19 mouse cellular contexts compared by ENCODE assay signal in the genomic region with DNA sequence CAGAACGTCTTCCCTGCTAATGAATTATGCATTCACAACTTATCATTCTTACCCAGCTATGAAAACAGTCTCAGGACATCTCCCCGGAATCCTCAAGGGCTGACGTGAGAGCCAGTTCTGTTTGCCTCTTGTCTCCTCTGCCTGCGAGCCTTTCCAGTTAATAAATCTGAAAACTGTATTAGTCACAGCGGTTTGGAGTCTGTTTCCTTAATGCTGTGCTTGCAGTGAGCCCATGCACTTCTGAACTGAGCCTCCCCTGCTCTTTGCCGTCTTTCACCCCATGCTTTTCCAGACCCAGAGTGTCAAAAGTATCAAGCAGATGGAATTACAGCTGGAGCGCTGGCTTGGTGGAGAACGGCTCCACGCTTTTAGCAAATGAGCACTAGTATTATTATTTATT. TPM values are rescaled to one million over a fixed set of nuclear protein-coding genes. Genes with fewer than 3 reads are reported as not detected.
DNase-seq lines count a peak whose midpoint lies in the region; ATAC-seq and TF ChIP-seq lines count a peak whose summit lies in the region.
"Had no signal": no experiment of that assay in that cellular context is flagged by ENCODE, and none has a peak within 500 bp of the region (broad histone marks: within the 10 kb centered on the region; RNA-seq: fewer than 3 reads in every experiment).

No protein-coding gene starts in this region.

- H3K9ac ChIP-seq in midbrain, embryonic 12.5 days (replicated peaks): no peak overlapping the region
- no peak overlapping the region for H3K9ac ChIP-seq in hindbrain, embryonic 16.5 days (ENCODE audit: low read depth, low read length)
- H3K9ac ChIP-seq: heart, embryonic 15.5 days; liver, embryonic 13.5 days had no signal

- peak overlapping the region; percentile 15; the same call in 1 of the 2 replicates for H3K4me3 ChIP-seq in gastrocnemius, adult 2 months
- no peak overlapping the region for H3K4me3 ChIP-seq in midbrain, embryonic 12.5 days
- no peak overlapping the region for H3K4me3 ChIP-seq in midbrain, embryonic 10.5 days
- H3K4me3 ChIP-seq in hindbrain, embryonic 16.5 days (ENCODE audit: low read length): no peak overlapping the region
- H3K4me3 ChIP-seq in myocyte: no peak overlapping the region
- H3K4me3 ChIP-seq: heart, embryonic 15.5 days; liver, embryonic 13.5 days; megakaryocyte, embryonic 14.5 days had no signal

- intact Hi-C loops in gastrocnemius, adult 2 months (cut with DNase I): no loop called here
- intact Hi-C loops in gastrocnemius, postnatal 36 days (cut with DNase I): no loop called here

- H3K4me1 ChIP-seq in midbrain, embryonic 12.5 days: no peaks in the 10 kb centered on the region
- no peaks in the 10 kb centered on the region for H3K4me1 ChIP-seq in midbrain, embryonic 10.5 days
- no peaks in the 10 kb centered on the region for H3K4me1 ChIP-seq in hindbrain, embryonic 16.5 days (ENCODE audit: control insufficient read depth, insufficient read depth, low read depth, low read length)
- H3K4me1 ChIP-seq: heart, embryonic 15.5 days; liver, embryonic 13.5 days; megakaryocyte, embryonic 14.5 days had no signal

- H3ac ChIP-seq in myocyte (ENCODE audit: control insufficient read depth, insufficient read length): no peak overlapping the region

- no peak for DNase-seq in gastrocnemius, adult 2 months
- DNase-seq in gastrocnemius, postnatal 36 days: no peak
- DNase-seq in midbrain, embryonic 10.5 days (ENCODE audit: low spot score): no peak
- no peak for DNase-seq in layer of hippocampus, postnatal 25 days (ENCODE audit: extremely low spot score in 1 of 2, low spot score in 1 of 2)
- no peak for DNase-seq in left cerebral cortex, adult 8-10 months (ENCODE audit: low spot score in 2 of 2)
- DNase-seq: adrenal gland, postnatal 10 days; cerebellum, adult 8-10 months; heart, adult 11 months; kidney, adult 9 months; liver, embryonic 13.5 days; lung, postnatal 10 days; thymus, adult 2 months had no signal

- H3K79me2 ChIP-seq in myocyte (ENCODE audit: control insufficient read depth, insufficient read depth): no peaks in the 10 kb centered on the region

- TF ChIP-seq CTCF in gastrocnemius, adult 2 months (IDR thresholded peaks at IDR 0.05): no peak

- ATAC-seq in midbrain, embryonic 12.5 days (ENCODE audit: low FRiP score, low read depth): 0 out of 2 replicates have a peak, but pooled peaks have one; percentile 27
- no peak for ATAC-seq in hindbrain, embryonic 16.5 days

- TF ChIP-seq POLR2A in myocyte (IDR thresholded peaks at IDR 0.05; ENCODE audit: insufficient read length, low read depth): no peak

- no peaks in the 10 kb centered on the region for H3K36me3 ChIP-seq in midbrain, embryonic 12.5 days
- H3K36me3 ChIP-seq in midbrain, embryonic 10.5 days: no peaks in the 10 kb centered on the region
- no peaks in the 10 kb centered on the region for H3K36me3 ChIP-seq in hindbrain, embryonic 16.5 days (ENCODE audit: control insufficient read depth, insufficient read depth, low read length)
- H3K36me3 ChIP-seq in myocyte (ENCODE audit: control insufficient read depth, insufficient read depth): no peaks in the 10 kb centered on the region
- H3K36me3 ChIP-seq: heart, embryonic 15.5 days; liver, embryonic 13.5 days had no signal

- H3K27me3 ChIP-seq in midbrain, embryonic 12.5 days: no peaks in the 10 kb centered on the region
- H3K27me3 ChIP-seq in midbrain, embryonic 10.5 days (ENCODE audit: low read depth, poor library complexity, severe bottlenecking): no peaks in the 10 kb centered on the region
- H3K27me3 ChIP-seq in hindbrain, embryonic 16.5 days (replicated peaks; ENCODE audit: control insufficient read depth, insufficient read depth, low read length): no peaks in the 10 kb centered on the region
- H3K27me3 ChIP-seq in myocyte (ENCODE audit: control insufficient read depth, insufficient read depth, insufficient read length): no peaks in the 10 kb centered on the region
- H3K27me3 ChIP-seq: heart, embryonic 15.5 days; liver, embryonic 13.5 days; megakaryocyte, embryonic 14.5 days had no signal

- H3K4me2 ChIP-seq in midbrain, embryonic 12.5 days (replicated peaks): no peak overlapping the region
- H3K4me2 ChIP-seq in hindbrain, embryonic 16.5 days (ENCODE audit: low read length): peak overlapping the region; percentile 31
- H3K4me2 ChIP-seq in myocyte (ENCODE audit: low read depth): peak overlapping the region; percentile 60
- H3K4me2 ChIP-seq: heart, embryonic 15.5 days; liver, embryonic 13.5 days had no signal

- no peaks in the 10 kb centered on the region for H3K9me3 ChIP-seq in midbrain, embryonic 12.5 days
- H3K9me3 ChIP-seq in midbrain, embryonic 10.5 days (replicated peaks): no peaks in the 10 kb centered on the region
- no peaks in the 10 kb centered on the region for H3K9me3 ChIP-seq in hindbrain, embryonic 16.5 days (ENCODE audit: control insufficient read depth, low read length)
- H3K9me3 ChIP-seq: heart, embryonic 15.5 days; liver, embryonic 13.5 days had no signal

- 52% methylated on average over 9 of the region's 9 CpGs for WGBS in midbrain, embryonic 12.5 days
- WGBS in midbrain, embryonic 10.5 days: 75% methylated on average over 9 of the region's 9 CpGs
- WGBS in hindbrain, embryonic 16.5 days: 38% methylated on average over 9 of the region's 9 CpGs

- H3K27ac ChIP-seq in gastrocnemius, adult 2 months: no peak overlapping the region
- H3K27ac ChIP-seq in midbrain, embryonic 12.5 days (replicated peaks): 0 out of 2 replicates have a peak overlapping the region, but pooled peaks have one; percentile 15
- no peak overlapping the region for H3K27ac ChIP-seq in midbrain, embryonic 10.5 days (replicated peaks)
- no peak overlapping the region for H3K27ac ChIP-seq in hindbrain, embryonic 16.5 days (ENCODE audit: low read depth, low read length)
- H3K27ac ChIP-seq: heart, embryonic 15.5 days; liver, embryonic 13.5 days had no signal

TF ChIP-seq in myocyte, 11 proteins besides CTCF, POLR2A, EP300 and RAD21:
- TF ChIP-seq USF1 (IDR thresholded peaks at IDR 0.05; ENCODE audit: low read depth): no peak
- no peak for TF ChIP-seq E2F4 (IDR thresholded peaks at IDR 0.05; ENCODE audit: insufficient read depth)
- TF ChIP-seq MYOD1 (IDR thresholded peaks at IDR 0.05; ENCODE audit: control insufficient read depth in 1 of 3, insufficient read length in 2 of 3, low read depth in 2 of 3): no peak
- TF ChIP-seq MAX (IDR thresholded peaks at IDR 0.05; ENCODE audit: low read depth): no peak
- no peak for TF ChIP-seq CEBPB (IDR thresholded peaks at IDR 0.05; ENCODE audit: insufficient read depth, poor library complexity, severe bottlenecking)
- no peak for TF ChIP-seq REST (IDR thresholded peaks at IDR 0.05; ENCODE audit: insufficient read depth, insufficient read length)
- TF ChIP-seq POLR2AphosphoS2 (IDR thresholded peaks at IDR 0.05; ENCODE audit: insufficient read length, low read depth): no peak
- no peak for TF ChIP-seq MYOG (IDR thresholded peaks at IDR 0.05; ENCODE audit: control insufficient read depth in 1 of 3, insufficient read depth in 1 of 3, insufficient read length in 2 of 3, low read depth in 2 of 3)
- TF ChIP-seq SRF (IDR thresholded peaks at IDR 0.05; ENCODE audit: control insufficient read depth, insufficient read length, low read depth): no peak
- no peak for TF ChIP-seq TCF3 (IDR thresholded peaks at IDR 0.05; ENCODE audit: insufficient read length, low read depth)
- TF ChIP-seq TCF12 (IDR thresholded peaks at IDR 0.05; ENCODE audit: insufficient read depth, poor library complexity, severe bottlenecking): no peak

RNA-seq across cellular contexts. Expression of a gene that starts 22.6 kb away (rescaled TPM):
- not detected for total RNA-seq in gastrocnemius, adult 2 months (2021)
- total RNA-seq in gastrocnemius, postnatal 36 days (2021): not detected
- polyA plus RNA-seq in midbrain, embryonic 12.5 days (2016; fragmentation: Nextera tagmentation; extraction: Ambion mirVana): 0.71 and 0.73 TPM in 2 replicates
- polyA plus RNA-seq in midbrain, embryonic 10.5 days (2016; fragmentation: Nextera tagmentation; extraction: Ambion mirVana): 0.37 and 0.71 TPM in 2 replicates
- 1.6 and 2.1 TPM in 2 replicates for polyA plus RNA-seq in hindbrain, embryonic 16.5 days (2015; fragmentation: Nextera tagmentation; extraction: Ambion mirVana)
- not detected for polyA plus RNA-seq in myocyte (2012; fragmentation: generic; extraction: Trizol)
- total RNA-seq in layer of hippocampus, postnatal 25 days (2021): under 1 TPM in 1 of 2 experiments, not detected in 1; 0.54 TPM
- total RNA-seq in left cerebral cortex, adult 8-10 months (2022): under 1 TPM in 3 of 4 experiments, not detected in 1; 0.41 to 0.96 (median 0.63) TPM
- total RNA-seq: adrenal gland, postnatal 10 days; ES-E14 had no signal
- polyA plus RNA-seq: heart, embryonic 15.5 days; small intestine, adult 2 months; thymus, adult 2 months had no signal

RNA-seq across cellular contexts. Expression of a gene that starts 52.5 kb away (rescaled TPM):
- total RNA-seq in gastrocnemius, adult 2 months (2021): under 1 TPM; 0.20 to 0.26 TPM
- total RNA-seq in gastrocnemius, postnatal 36 days (2021): under 1 TPM; 0.46 to 0.52 TPM
- polyA plus RNA-seq in midbrain, embryonic 12.5 days (2016; fragmentation: Nextera tagmentation; extraction: Ambion mirVana): 0.41 and 0.55 TPM in 2 replicates
- polyA plus RNA-seq in midbrain, embryonic 10.5 days (2016; fragmentation: Nextera tagmentation; extraction: Ambion mirVana): 0.07 and 0.10 TPM in 2 replicates
- 2.2 and 2.9 TPM in 2 replicates for polyA plus RNA-seq in hindbrain, embryonic 16.5 days (2015; fragmentation: Nextera tagmentation; extraction: Ambion mirVana)
- polyA plus RNA-seq in myocyte (2012; fragmentation: generic; extraction: Trizol): 0.40 TPM
- total RNA-seq in layer of hippocampus, postnatal 25 days (2021): 1 to 10 TPM; 3.7 to 4.7 TPM
- 1 to 10 TPM; 2.4 to 3.5 (median 3.0) TPM for total RNA-seq in left cerebral cortex, adult 8-10 months (2022)
- total RNA-seq: adrenal gland, postnatal 10 days had no signal
- polyA plus RNA-seq: small intestine, adult 2 months; thymus, adult 2 months had no signal
